Mouse (Mus musculus): ENCODE data around the gene Ppp1r21.

The Ppp1r21 gene

DNA sequence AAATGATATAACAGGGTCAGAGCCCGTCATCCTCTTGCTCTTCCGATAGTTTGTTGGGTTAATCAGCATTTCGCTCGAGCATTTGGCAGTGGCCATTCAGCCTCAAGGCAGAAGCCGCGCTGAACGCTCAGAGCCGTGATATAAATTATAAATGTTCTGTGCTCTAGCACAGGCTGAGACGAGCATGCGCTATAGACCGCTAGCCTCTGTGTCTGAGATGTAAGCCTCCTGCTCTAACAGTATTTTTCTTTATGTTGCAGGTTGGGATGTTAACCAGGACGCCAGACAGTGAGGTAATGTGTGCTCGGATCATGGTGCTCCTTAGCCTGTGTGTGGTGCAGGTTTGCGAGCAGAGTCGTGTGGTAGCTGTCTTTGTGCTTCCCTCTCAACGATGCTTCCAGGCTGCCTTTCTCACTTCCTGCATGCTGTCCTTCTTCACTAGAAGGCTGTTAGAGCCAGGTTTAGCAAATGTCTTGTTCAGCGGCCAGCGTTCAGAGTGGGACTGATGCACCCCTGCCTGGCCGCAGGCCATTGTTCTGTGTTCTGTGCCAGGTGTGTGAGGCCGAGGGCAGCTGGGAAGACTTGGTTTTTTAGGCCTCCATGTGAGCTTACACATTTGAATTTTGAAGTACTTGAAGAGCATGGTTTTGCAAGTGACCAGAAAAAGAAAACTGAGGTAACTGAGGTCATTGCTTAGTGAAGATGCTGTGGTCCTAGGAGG is 48.8 kb downstream of the Ppp1r21 start:
- DNase-seq, result no peak

DNA sequence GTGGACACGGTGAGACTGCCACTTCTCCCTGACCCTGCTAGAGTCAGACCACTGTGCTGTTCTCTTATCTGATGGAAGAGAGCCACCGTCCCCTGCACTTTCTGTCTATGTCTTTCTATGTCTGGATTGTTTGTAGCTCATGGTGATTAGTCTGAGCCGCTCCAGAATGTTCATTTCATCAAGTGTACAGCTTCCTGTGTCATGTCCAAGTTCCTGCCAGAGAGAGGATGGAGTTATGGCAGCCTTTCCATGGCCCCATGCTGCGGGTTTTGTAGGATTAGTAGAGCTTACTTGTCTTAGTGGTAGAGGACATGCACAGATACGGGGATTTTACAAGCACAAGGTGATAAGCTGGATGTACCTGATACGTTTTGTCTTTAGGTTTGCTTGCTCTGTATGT is 50.6 kb downstream of the Ppp1r21 start:
- no peak for DNase-seq

DNA sequence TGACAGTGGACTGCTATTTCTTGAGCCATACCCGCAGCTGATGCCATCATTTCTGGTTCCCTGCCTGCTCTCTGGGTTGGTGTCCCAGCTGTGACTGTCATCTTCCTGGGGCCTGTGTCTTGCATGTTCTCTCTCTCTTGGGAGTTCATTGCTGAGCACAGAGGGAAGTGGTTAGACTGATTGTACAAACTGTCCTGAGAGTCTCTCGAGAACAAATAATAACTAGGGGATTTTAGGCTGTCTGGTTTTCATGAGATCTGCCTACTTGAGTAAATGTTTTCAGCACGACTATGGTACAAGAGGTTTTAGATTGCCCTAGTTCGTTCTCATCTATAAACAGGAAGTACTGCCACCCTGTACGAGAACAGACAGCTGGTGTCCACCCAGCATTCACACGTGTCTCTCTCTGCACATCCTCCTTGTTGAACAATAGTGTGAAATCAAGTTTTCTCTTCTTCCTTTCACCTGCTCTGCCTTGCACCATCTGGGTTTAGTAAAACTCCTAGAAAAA is 51.6 kb downstream of the Ppp1r21 start:
- no peak for DNase-seq

DNA sequence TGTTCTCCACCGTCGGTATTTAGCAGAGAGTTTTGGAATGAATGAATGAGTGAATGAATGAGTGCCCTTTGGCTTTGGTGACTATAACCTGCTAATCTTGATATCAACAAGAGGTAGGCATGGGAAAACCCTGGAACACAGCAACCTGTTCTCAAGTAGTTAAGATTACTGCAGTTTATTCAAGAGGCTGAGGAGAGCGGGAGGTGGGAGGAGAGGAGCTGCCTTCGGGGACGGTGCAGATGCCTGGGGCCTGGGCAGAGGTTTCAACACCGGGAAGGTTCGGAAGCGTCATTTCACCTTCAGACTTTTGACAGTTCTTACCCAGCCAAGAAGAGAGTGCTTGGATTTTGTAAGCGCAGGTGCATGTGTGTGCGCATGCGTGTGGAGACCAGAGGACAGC is 53.1 kb downstream of the Ppp1r21 start:
- DNase-seq, result no peak

DNA sequence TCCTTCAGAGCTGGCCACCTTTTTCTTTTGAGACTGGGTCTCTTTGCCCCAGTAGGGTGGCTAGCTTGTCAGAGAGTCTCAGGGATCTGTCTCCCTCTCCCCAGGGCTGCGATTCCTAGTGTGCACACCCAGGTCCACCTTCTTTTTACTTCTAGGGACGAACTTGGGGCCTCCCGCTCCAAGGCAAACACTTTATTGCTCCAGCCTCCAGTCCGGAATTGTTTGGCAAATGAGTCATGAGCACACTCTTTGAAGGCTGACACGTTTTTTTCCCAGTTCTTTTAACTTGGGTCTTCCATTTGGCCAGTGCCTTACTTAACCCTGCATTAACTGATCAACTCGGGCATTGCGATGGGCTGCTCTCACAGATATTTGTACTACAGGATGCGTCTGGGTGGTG is 53.5 kb downstream of the Ppp1r21 start:
- no peak for DNase-seq

DNA sequence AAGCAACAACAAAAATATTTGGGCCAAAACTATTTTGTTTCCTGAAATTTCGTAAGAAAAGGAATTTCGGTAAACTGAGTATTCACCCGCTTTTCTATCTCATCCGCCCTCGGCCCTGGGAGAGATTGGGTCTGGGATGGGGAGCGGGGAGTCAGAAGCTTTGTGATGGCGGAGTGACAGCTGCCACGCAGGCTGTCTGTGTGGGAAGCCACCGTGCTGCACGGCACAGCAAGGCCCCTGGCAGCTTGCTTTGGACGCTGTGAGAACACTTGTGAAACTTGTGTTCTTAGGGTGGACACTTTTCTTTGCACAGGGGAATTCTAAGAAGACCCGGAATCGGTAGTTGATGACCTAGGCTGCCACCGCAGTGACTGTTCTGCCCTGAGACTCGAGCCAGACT is 57.5 kb downstream of the Ppp1r21 start:
- DNase-seq, result no peak

DNA sequence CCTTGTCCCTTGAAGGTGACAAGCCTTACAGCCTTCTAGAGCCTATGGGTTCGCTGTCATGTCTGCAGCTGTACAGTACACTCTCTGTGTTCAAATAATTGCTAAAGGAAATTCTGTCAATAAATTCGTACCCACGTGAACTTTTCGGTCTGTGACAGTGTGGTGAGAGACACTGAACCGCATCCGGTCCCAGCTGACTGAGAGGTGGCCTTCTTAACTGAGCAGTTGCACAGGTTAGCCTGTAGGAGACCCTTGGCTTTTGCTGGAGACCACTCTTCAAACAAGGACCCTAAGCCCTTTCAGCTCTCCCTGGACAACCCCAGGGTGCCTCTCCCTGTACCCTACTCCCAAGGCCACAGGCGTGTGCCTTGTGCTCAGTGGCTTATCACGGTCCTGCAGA is 58.3 kb downstream of the Ppp1r21 start:
- DNase-seq, result no peak

DNA sequence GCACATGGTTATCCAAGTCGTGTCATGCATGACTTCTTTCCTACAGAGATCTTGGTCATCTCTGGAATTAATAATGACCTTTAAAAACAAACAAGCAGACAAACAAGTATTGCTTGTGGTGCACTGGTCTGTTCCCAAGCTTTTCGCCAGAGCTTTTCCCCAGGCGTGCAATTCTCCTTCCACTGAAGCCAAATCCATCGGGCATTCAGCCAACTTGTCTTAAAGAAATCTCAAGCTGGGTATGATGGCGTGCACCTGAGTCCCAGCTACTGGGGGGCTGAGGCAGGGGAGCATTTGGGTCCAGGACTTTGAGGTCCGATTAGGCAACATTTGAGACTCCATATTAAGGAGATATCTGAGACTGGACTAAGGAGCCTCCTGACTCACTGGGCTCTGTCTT is 60.3 kb downstream of the Ppp1r21 start:
- DNase-seq, result no peak

DNA sequence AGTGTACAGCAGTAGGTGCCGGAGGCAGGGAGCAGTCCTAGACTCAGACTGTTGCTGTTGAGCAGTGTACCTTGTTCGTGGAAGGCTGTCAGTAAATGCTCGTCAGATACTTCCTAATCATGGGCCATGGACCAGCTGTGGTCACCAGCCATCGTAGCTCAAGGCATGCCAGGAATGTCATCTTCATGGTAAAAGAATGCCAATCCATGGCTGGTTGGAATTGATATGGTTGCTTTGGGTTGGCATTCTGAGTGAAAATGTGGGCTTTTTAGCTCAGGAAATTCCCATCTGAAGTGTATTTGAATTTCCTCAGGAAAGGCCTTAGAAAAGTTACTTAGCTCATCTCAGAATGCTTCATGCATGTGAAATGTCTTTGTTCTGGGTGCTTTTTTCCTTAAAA is 65.2 kb downstream of the Ppp1r21 start:
- DNase-seq, result no peak

DNA sequence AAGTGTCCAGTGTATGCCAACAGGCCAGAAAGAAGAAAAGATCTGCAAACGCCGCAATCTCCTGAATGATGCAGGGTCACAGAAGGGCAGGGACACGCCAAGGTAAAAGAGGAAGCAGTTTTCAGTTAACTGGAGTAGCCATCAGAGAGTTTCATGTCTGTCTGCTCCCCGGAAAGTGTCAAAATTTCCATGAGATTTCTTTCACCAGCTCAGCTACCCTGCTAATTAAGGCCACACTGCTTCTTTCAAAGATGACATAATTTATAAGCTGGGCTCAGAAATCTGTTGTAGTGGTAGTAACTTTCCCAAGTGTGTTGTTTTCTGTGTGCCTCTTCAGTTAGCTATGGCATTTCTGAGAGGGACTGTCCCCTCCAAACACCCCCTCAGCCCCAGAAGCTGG is 66.2 kb downstream of the Ppp1r21 start:
- no peak for DNase-seq

DNA sequence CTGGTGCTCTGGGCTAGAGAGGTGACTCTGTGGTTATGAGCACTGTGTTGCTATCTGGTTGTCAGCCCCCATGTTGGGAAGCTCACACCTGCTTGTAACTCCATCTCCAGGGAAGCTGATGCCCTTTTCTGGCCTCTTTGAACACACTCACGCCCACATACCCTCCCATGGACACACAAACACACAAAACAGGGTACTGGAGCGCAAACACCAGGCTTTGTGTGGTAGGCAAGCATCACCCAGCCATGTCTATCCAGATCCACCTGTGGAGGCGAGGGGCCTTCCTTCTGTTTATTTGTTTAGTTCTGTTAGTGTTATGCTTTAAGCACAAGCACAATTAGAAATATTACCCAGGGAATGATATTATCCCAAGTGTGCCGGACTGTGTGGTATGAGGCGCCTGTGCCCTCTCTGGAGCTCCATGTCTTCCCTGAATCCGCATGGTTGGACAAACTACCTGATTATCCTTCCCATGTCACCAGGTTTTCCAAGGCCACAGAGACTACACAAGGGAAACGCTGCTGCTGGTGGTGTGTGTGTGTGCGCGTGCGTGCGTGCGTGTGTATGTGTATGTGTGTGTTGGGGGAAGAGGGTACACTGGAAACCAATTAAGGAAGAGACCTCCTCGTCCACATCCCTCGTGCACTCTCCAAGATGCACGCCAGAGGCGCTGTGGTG is 66.8 kb downstream of the Ppp1r21 start:
- no peak for DNase-seq

DNA sequence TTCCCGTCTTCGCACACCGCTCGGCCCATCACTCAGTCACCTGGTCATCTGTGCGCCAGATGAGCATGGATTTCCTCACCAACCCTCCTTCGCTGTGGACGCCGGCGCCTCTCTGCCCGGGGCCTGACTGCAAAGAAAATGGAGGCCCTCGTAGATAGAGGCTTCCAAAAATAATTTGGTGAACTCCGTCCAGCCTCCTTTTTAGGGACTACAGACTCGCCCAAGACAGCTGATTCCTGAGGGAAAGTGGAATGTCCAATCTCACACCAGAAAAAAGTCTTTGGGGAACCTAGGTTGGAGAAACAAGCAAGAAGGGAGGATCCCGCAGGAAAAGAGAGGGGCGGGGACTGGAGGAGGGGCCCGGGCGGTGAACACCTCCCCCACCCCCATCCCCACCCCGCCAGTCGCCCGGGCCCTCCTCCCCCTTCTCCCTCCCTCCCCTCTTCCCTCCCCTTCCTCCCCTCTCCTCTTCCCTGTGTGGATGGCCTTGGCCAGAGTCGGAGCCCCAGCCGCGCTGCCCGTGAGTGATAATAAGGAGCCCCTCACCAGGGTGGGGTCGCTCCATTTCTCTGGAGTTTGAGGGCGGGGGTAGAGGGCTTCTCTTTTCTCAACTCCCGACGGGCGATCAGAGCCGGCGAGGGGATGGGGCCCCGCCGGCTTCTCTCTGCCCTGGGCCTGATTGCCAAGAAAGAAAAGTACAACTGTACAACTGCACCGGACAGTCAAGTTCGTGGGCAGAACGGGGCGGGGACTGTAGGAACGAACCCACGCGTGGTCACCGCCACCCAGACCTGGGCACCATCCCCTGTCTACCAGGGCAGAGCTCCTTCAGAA is 67.5 kb downstream of the Ppp1r21 start, which contains the start of gene Ston1:
Gene Ston1 (plus strand): TSS at position 463 of the 834 bp plus-strand sequence.
- peak; percentile 53 for DNase-seq

DNA sequence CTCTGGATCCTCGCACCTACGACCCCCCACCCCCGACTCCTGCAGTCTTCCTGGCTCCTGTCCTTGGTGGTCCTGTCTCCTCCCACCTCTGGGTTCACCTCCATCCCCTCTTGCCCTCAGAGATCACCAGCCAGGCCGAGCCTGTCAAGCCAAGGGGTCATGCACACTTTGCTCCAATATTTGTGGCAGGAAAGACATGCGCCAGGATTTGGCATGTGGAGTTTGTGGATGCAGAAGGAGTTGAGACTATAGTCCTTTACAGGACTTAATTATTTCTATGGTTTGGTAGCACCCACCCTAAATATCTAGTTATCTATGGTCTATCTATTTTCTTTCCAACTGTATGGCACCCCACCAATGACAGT is 68.1 kb downstream of the Ppp1r21 start:
- DNase-seq, result peak; percentile 7

DNA sequence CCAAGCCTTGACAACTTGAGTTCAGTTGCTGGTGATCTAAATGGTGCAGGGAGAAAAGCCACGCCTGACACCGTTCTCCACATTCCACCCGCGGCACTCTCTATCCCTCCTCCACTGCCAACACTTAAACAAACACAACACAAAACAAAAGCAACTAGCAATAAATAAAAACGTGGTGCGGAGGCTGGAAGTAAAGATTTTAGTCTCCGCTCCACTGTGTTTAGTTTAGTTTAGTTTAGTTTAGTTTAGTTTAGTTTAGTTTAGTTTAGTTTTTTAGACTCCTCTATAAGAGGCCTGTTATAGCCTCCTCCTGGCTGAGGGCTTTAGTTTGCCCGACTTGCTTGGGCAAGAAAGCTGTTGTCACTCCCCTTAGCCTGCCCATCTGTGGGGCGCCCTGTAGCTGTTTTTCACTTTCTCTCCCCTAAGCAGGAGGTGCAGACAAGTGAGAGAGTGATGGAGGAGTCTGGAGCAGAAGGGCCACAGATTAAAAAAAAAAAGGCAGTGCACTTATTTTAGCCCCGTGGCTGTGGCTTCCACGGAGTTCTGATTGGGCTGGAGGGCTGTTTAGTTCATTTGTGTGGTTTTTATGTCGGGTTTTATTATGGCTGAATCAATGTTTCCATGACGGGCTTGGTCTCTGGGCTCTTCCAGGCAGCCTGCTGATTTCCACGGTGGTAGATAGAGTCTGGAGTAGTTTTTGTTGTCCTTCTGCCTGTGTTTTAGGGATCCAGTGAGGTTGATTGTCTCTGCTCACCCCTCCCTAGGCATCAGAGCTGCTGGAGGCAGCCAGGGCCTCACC is 68.9 kb downstream of the Ppp1r21 start:
- no peak for DNase-seq

DNA sequence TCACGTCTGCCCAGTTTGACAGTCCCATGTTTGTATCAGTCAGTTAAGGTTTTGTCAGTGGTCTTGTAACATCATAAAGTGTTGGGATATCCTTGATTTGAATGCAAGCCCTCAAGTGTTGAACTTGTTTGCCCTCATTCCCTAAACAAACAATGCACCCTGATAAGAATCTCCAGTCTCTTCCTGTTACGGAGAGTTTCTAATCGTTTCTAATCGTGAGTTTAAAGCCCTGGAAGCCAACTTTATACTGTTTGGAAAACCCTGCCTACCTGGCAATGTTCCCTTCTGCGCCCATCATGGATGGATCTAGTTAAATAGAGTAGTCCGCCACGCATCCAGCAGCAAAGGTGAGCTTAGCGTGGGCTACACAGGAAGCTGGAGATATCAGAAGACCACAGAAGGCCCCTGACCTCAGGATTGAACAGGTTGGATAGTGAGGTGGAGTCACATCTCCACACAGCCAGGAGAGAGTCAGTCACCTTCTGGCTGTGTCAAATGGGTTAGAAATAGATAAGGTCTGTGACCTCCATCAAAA is 70.6 kb downstream of the Ppp1r21 start:
- DNase-seq, result no peak

DNA sequence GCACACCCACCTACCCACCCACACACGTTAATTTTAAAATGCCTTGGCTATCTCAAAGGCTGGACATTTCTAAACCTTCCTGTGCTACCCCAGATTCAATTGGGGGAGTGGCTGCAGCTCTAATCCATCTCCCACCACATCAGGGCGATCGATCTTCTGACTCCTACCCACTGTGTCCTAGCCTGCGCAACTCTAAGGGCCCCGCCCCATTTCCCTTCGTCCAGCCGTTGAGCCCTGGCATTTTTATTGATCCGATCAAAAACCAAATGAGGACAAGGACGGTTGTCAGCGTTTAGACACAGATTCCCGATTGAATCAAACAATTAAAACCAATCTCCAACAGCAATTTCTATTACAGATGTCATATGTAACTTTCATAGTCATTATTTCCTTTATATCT is 74.0 kb downstream of the Ppp1r21 start:
- DNase-seq, result no peak

DNA sequence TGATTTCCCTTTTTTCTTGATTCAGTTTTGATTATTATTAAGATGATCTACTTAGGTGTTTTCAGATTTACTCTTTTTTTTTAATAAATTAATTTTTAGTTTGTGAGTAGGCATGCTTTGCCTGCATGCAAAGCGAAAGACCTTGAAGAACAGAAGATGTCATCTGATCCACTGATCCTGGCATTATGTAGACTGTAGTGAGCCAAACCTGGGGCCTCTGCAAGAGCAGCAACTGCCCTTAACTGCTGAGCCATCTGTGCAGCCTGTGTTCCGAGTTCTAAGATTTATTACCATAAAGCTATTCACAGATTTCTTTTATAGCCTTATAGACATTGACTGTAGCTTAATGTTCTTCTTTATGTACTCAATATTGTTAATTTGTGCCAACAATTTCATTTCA is 76.1 kb downstream of the Ppp1r21 start:
- DNase-seq, result no peak

DNA sequence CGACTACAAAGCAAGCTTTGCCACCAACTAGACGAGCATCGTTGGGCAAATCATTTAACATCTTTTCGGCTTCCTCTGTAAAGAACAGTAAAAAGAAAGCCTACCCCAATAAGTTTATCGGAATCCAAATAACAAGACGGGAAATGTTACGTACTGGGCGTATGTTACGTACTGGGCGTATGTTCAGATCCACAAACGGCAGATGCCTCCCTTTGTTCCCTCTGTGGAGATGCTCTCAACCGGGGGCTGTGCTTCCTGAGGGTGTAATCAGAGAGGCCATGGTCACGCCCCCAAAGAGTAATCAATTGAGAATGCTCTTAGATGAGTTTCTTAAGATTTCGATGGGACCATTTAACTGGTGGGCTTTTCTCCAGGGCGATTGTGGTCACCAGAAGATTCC is 79.4 kb downstream of the Ppp1r21 start:
- no peak for DNase-seq

DNA sequence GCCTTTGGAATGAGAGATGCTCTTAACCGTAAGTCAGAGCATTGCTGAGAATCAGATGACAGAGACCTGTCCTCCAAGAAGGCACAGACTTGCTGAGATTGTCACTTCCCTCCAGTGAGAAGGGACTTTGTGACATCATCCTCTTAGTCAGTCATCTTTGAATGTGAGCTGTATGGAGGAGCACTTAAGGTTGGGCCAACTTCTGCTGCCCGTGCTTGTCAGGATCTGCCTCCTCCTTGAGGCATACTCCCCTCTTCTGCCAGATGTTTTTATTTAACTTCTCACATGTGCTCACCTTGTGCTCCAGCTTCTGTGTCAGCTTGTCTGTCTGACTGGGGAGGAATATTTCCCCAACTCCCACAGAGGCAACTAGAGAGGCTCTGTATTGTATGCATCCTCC is 81.1 kb downstream of the Ppp1r21 start:
- no peak for DNase-seq

DNA sequence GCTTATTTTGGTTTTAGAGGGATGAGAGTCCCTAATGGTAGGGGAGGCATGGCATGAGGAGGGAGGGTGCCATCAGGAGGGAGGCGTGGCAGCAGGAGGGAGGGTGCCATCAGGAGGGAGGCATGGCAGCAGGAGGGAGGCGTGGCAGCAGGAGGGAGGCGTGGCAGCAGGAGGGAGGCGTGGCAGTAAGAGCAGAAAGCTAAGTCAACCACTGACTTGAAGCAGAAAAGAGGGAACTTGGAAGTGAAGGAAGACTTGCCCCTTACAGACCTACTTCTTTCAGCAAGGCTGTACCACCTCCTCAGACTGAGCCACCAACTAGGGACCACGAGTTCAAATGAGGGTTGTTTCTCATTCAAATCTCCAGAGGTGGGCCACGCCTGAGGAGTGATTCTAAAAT is 83.3 kb downstream of the Ppp1r21 start:
- no peak for DNase-seq

DNA sequence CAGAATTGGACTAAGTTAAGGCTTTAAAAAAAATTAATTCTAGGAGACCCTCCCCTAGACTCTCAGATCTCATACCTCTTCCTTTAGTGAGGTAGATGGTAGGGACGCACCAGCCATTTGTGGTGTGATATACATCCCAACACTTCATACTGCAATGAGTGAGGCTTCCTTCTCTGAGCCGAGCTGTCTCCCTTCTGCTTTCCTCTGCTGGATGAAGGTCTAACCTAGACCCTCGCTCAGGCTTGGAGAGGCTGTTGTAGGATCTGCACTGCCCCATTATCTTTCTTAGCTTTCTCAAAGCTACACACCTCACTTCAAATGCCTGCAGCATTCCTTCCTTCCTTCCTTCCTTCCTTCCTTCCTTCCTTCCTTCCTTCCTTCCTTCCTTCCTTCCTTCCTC is 83.8 kb downstream of the Ppp1r21 start:
- no peak for DNase-seq

DNA sequence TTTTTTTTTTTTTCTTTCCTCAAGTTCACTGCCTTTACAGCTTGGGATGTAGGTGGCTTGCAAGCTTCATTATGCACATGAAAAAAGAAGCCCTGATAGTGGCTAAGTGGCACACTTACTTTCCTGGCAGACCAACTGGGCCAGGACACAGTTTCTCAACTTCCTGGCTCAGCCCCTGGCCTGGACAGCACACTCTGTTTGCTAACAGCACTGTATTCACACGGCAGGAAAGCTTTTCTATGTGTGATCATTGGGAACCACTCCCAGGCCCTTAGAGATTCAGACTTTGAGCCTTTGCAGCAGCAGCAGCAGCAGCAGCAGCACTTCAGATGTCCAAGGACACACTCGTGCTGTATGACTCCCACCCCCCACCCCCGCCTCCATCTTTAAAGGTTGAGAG is 84.3 kb downstream of the Ppp1r21 start:
- no peak for DNase-seq

DNA sequence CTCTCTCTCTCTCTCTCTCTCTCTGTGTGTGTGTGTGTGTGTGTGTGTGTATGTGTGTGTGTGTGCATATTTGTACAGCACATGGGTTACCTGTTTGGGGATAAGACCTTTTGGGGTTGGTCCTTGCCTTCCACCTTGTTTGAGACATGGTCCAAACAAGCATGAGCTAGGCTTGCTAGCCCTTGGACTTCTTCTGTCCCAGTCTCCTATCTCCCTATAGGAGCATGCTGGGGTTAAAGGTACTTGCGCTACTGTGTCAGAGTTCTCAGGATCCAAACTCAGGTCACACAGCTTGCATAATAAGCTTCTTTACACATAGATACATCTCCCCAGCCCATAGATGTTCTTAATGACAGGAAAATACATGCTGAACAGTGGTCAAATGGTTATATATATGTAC is 84.8 kb downstream of the Ppp1r21 start:
- DNase-seq, result no peak

Data from cerebellum, adult 9-11 months (tissue).